Mouse (Mus musculus): ENCODE results near the gene Lrrc71.

Gene Lrrc71

DNA sequence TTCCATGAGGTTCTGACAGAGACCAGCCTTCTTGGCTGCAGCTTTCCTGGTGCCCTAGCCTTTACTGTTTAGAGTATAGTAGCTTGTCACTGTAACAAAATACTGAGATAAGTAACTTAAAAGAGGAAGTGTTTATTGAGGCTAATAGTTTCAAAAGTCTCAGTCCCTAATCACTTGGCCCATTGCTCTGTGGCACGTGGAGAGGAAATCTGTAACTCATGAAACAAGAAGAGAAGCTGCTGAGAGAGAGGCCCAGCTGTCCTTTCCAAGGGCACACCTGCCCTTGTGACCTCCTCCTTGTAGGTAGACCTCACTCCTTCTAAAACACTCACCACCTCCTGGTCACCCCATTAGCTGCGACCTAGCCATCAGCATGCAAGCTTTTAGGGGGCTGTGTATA, 29.9 kb downstream of the Lrrc71 start:
- no peak for DNase-seq (ENCODE audit: low spot score)

Measured in c-Kit-positive CD71-positive TER-119-positive erythroid progenitor cells, embryonic 14.5 days (primary cell).